Mouse (Mus musculus) T-helper 2 cell (primary cell): Measurements from ENCODE around the gene Rad17.

Experiments
- in situ Hi-C: fragments of 300-600 bp; cut with MboI, MseI; formaldehyde crosslinking; loops from one replicate; pipeline ENCODE4 v1.15.1; 2025; ENCODE audit warnings: high pct_unique_total_duplicates

Rad17 gene

DNA sequence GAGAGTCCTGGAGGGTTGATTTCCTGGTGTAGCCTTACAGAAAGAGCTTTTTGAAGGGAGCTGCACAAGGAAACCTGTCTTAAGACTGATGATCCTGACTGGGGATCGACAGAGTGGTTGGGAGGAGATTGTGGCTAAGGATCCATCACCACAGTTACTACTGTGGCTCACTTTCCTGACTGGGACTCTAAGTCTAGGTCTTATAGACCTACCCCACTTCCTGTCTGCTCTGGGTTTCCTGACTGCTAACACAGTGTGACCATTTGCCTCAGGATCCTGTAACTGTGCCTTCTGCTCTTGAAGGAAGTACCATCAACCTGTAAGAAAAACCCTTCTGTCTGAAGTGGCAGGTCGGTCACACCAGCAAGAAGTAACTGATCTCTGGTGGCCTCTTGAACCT, 80.1 kb downstream of the Rad17 start:
- in situ Hi-C loops, result no loop called here

GRCm38 (mm10) chr13:100568359-100568758, 82.5 kb downstream of the Rad17 start:
- in situ Hi-C loops, result no loop called here
